16 mouse cellular contexts compared by ENCODE assay signal in the genomic region with DNA sequence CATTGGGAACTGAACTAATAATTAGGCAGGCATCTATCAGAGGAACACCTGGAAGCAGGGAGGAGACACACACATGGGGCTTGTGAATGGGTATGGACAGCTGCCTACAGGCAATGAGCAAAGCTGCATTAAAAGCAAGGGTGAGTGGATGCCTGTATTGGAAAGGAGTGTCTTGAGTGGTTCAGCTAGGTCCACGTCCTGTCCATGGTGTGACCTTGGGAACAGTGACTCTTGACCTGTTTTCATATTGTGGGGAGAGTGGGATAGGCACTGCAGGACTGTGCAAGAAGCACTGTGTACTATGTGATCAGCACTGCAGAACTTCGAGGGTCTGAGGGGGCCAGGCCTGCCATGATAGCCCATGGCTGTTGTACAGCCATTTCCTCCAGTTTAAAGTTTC.
"Had no signal": no experiment of that assay in that cellular context is flagged by ENCODE, and none has a peak within 500 bp of the region (broad histone marks: within the 10 kb centered on the region; RNA-seq: fewer than 3 reads in every experiment).

No protein-coding gene starts in this region.

- H3K36me3 ChIP-seq: neural tube, embryonic 13.5 days; stomach, embryonic 15.5 days had no signal

- DNase-seq: retina, postnatal 1 day; right cerebral cortex, adult 18-20 months; right cerebral cortex, postnatal 14 days; right cerebral cortex, postnatal 25 days; right cerebral cortex, postnatal 4 days; spleen, adult 18-20 months; thymus, adult 18-20 months; thymus, adult 2 months; thymus, postnatal 14 days; thymus, postnatal 25 days; thymus, postnatal 36 days; thymus, postnatal 4 days had no signal

- H3K27ac ChIP-seq: neural tube, embryonic 13.5 days; neural tube, embryonic 15.5 days; stomach, embryonic 15.5 days; stomach, postnatal 0 days had no signal

- H3K4me2 ChIP-seq: neural tube, embryonic 13.5 days; neural tube, embryonic 15.5 days; stomach, embryonic 15.5 days had no signal

- H3K9ac ChIP-seq: neural tube, embryonic 13.5 days; neural tube, embryonic 15.5 days; stomach, embryonic 15.5 days had no signal

- H3K9me3 ChIP-seq: neural tube, embryonic 15.5 days; stomach, embryonic 15.5 days had no signal

- H3K4me3 ChIP-seq: neural tube, embryonic 13.5 days; neural tube, embryonic 15.5 days; stomach, embryonic 15.5 days had no signal

- H3K27me3 ChIP-seq: stomach, embryonic 15.5 days had no signal
